Mouse (Mus musculus) adrenal gland (tissue): ENCODE measurements around the gene Fryl.

Experiments used
- intact Hi-C: fragments of 180-260 bp; cut with DNase I; formaldehyde crosslinking; loops from one replicate; pipeline ENCODE4 v1.15.1; 2025

The Fryl gene

GRCm38 (mm10) chr5:73167976-73168768 lies 88.2 kb downstream of the Fryl start:
- intact Hi-C loops: no loop called here

DNA sequence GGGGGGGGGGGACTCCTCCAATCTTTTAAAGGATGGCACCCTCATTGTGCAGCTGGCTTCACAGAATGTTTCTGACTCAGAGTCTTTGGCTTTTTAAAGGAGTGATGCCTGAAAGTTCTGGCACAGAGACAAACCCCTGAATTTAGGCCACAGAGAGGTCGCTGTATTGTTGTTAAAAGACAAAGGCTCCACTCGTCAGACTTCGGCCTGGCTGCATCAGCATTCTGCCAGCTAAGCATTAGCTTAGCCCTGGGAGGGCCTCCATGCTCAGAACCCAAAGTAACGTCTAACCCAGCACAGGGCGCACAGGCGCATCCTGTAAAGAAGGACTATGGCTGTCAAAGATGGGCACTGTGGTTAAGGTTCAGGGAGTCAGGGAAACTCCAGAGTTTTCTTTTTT lies 92.4 kb downstream of the Fryl start:
- intact Hi-C loops: no loop called here

DNA sequence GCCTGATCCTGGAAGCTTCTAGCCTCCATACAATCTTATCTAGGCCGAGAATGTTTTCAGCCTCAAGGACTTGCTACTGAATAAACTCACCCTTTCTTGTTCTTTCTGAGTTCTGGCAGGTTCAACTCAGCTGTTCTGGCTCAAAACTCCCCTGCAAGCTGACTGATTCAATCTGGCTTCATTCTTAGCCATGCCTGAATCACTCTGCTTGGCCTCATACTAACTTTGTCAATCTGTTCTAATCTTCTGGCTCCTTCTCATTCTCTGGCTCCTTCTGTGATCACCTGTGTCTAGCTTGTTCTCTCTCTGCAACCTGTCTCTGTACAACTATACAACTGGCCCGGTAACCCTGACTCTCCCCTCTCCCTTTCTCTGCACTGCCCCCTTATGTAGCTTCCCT lies 93.9 kb downstream of the Fryl start:
- intact Hi-C loops: no loop called here

DNA sequence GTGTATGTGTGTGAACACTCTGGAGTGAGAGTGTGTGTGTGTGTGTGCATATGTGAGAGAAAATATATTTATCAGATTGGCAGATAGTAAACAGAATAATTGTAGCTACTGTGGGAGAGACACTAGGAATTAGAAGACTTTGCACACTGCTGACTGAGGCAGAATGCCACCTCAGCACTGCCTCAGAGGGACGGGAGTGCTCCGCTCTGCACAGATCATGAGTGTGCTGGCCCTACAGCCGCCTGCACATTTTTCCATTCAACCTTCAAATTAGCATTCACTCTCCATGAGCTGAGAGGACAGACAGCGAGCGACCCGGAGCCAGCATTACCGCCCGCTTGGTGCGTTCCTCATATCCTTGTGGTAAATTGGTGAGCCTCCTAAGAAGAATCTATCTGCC lies 96.0 kb downstream of the Fryl start:
- intact Hi-C loops: no loop called here

- intact Hi-C loops: no loop called here
Observed at GRCm38 (mm10) chr5:73157502-73157901, 98.9 kb downstream of the Fryl start.

- intact Hi-C loops: no loop called here
Observed at GRCm38 (mm10) chr5:73157009-73157408, 99.4 kb downstream of the Fryl start.

DNA sequence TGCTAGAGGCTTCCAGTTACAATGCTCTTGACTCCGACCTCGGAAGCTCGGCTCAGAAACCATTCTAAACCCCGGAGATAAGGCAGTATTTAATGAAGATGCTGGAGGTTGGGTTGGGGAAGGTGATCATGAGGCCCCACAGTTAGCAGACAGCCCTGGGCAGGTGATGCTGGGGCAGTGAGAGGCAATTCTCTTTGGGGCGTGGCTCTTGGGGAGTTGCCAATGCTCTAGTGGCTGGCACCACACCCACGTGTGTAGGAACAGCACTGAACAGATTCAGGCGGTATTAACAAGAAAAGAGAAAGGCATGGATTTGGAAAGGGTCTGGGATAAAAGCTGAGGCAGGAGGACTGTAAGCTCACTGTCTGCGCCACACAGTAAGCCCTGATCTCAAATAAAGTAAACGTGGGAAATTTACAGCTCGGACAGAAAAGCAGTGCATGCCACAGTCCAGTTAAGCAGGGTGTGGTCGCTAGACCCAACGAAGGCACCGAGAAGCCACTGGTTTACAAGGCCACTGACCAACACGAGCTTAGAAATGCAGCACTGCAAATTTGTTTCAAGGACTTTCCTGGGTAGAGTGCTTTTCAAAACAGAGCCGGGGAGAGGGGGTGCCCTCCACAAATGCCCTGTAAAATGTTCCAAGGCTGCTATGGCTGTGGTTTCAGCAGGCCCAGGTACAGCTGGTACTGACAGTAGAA lies 100.0 kb downstream of the Fryl start:
- intact Hi-C loops: no loop called here

DNA sequence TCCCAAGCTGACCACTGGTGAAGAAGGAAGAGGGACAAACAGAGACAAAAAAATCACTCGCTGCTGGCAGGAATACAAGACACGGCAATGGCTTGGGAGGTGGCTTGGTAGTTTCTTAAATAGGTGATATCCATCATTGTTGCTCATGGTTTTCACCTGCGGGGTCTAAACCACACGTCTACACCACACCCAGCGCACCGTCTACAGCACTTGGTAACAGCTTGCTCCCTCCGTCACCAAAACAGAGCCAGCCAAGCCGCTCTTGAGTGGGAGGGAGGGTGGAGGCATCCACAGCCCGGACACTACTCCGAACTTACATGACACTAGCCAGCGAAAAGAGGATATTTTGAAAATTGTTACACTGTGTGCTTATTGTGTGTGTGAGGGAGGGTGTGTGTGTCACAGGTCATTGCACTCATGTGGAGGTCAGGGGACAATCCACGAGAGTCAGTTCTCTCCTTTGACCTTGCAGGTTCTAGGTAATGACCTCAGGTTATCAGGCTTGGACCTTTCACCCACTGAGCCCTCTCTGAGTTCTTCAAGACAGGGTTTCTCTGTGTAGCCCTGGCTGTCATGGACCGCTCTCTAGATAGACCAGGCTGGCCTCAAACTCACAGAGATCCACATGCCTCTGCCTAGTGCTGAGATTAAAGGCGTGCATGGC lies 102.5 kb downstream of the Fryl start:
- intact Hi-C loops: loop anchor here (5.0 kb wide), 1 partner anchor 38 kb away; no protein-coding TSS in a partner anchor

- intact Hi-C loops: loop anchor here (5.0 kb wide), 1 partner anchor 40 kb away; no protein-coding TSS in a partner anchor
Observed at GRCm38 (mm10) chr5:73152206-73152605, 104.2 kb downstream of the Fryl start.

DNA sequence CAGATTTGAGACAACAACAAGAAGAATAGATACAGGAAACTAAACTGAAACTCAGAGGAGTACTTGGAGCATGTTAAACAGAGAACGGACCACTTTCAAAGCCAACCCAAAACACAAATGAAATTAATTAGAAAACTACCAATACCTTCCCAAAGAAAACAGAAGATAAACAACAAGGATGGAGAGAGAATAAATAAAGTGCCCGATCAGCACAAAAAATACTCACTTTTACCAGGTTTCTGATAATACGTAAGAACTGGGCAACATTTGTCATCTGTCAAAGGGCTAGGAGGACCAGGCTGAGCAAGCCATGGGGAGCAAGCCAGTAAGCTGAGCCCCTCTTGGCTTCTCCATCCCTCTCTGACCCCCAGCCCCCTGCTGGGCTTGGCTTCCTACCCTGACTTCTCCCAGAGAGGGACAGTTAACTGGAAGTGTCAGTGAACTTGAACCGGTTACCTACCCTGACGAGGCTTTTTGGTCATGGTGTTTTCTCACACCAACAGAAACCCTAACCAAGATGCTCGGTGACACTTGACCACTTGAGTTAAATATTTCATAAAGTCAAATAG lies 105.5 kb downstream of the Fryl start:
- intact Hi-C loops: loop anchor here (5.0 kb wide), 1 partner anchor 41 kb away; no protein-coding TSS in a partner anchor

GRCm38 (mm10) chr5:73144987-73145386 lies 111.4 kb downstream of the Fryl start:
- intact Hi-C loops: no loop called here

DNA sequence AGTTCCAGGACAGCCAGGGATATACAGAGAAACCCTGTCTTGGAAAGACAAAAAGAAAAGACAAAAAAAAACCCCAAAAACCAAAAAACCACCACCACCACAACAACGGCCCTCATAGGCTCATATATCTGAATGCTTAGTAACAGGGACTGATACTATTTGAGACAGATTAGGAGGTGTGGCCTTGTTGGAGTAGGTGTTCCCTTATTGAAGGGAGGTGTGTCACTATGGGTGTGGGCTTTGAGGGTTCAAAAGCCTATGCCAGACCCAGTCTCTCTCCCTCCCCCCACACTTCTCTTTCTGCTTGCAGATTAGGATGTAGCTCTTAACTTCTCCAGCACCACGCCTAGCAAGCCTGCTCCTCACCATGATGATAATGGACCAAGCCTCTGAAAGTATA lies 114.7 kb downstream of the Fryl start:
- intact Hi-C loops: no loop called here

DNA sequence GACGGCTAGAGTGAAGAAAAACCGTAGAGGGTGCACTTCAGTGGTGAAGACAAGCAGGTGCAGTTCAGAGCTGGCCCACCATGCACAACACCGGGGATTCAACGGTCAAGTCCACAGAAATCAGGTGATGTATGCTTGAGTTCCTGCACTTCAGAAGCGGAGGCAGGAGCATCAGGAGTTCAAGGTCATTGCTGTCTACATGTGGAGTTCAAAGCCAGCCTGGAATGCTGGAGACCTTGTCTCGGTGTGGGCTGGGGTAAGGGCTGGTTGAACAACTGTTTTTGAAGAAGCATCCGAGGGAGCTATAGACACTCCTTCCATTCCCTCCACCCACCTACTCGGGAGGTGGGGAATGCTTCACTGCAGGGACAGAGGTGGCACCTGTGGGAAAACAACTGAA lies 115.3 kb downstream of the Fryl start:
- intact Hi-C loops: no loop called here

DNA sequence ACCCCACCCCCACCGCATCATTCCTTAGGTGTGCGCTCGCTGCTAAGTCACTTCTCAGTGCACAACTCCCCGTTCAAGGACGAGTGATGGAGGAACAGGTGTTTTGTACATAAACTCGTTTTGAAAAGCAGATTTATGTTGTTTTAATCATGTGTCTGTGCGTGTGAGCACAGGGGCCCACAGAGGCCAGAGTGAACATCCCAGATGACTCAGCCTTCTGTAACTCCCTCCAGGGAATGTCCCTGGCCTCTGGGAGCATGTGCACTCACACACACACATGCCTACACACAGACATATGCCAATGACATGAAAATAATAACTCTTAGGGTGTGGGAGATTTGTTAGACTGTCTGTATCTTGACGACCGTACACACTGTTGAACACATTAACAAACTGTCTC lies 118.9 kb downstream of the Fryl start:
- intact Hi-C loops: no loop called here

- intact Hi-C loops: loop anchor here (2.0 kb wide), 1 partner anchor 245 kb away; no protein-coding TSS in a partner anchor
Observed at GRCm38 (mm10) chr5:73135959-73136358, 120.5 kb downstream of the Fryl start.

DNA sequence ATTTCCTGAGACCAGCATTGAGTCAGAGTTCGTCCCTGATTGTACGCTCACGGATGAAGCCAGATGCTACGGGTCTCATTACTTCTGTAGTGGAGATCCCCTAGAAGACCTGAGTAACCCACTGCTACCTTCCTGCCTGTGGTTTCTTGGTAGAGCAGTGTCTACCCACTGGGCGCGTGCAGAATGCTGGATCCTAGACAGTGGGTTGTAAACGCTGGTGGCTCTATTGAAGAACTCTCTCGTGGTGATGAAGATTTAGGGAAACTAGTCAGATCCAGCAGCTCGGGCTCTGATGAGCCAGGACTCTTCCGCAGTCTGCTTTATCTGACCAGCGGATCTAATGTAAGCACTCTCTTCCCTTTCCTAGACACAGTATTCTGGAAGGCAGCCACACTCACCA lies 121.3 kb downstream of the Fryl start:
- intact Hi-C loops: loop anchor here (2.0 kb wide), 1 partner anchor 246 kb away; no protein-coding TSS in a partner anchor

DNA sequence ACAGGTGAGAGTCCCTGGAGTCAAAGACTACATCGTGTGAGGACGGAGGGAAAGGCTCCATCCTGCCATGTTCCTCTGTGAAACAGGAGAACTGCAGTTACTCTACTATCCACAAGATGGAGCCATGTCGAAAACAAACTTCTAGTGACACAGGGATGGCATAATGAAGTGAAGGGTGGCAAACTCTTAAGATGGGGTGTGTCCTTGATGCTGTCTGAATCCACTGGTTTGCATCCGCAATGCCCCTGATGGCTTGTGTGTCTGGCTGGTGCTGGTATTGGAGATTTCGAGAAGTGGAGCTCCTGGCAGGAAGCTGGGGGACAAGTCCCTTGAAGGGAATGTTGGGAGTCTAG lies 122.6 kb downstream of the Fryl start:
- intact Hi-C loops: loop anchor here (2.0 kb wide), 1 partner anchor 247 kb away; no protein-coding TSS in a partner anchor

DNA sequence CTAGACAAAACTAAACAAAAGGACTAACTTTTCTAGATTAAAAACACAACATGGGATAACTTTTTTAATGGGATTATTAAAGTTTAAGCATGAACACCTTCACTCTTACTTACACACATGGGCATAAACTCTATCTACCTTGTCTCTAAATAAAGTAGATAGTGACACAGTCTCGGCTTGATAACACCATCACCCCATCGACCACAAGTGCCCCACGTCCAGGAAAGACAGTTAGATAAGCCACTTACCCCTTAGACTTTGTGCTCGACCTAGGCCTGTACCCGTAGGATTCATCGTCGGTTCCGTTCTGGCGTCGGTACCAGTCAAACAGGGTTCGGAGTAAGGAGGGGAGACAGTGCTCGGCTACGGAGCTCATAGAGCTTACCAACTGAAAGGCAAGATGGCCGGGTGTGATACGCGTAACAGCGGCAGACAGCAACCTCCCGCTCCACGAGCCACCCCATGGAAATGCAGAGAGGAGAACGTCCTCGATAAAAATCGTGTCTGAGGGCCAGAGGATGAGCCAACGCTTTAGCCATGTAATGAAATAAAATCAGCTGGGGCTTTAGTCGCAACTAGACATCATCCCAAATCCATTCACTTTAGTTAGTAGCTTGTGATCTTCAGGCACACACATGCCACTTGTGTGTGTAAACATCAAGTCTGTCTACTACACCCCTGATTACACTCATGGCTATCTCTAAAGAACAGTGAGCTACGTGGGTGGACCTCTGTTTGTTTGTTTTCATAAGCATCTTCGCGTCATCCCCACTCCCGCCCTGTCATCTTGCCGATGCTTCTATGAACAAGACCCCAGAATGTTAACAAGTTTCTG lies 123.2 kb downstream of the Fryl start:
- intact Hi-C loops: no loop called here

GRCm38 (mm10) chr5:73130984-73131383 lies 125.4 kb downstream of the Fryl start:
- intact Hi-C loops: no loop called here

DNA sequence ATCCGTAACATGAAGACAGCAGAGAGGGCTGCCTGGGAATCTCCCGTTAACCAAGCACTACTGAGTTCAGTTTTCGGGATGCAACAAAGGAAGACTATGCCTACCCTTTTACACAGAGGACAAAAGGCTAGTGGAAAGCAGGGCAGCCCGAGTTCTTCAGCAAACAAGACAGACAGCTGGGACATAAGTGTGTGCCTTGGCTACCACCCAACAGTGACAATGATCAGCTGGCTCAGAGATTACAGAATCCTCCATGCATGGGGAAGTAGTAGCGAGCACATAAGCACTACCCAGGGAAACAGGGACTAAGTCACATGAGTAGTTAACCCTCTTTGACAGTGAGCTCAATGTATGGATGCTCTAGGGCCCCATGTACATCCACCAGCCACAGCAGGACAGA lies 126.5 kb downstream of the Fryl start:
- intact Hi-C loops: no loop called here
